Mouse (Mus musculus): ENCODE results near the gene Gm10439. TPM values are rescaled to one million over a fixed set of nuclear protein-coding genes. Genes with fewer than 3 reads are reported as not detected.

The Gm10439 gene
- not detected in 2 replicates for polyA plus RNA-seq (2012; rRNA removed)

GRCm38 (mm10) chrX:149594270-149594669, at the start of gene Gm10439:
Gene Gm10439 (plus strand): TSS chrX:149594570.

Other genes starting within 250 kb of the Gm10439 start
- not detected in 2 replicates for gene Gm15085, start 147.0 kb upstream of the Gm10439 start, polyA plus RNA-seq (2012; rRNA removed)
- not detected in 2 replicates for gene Gm15097, start 189.9 kb downstream of the Gm10439 start, polyA plus RNA-seq (2012; rRNA removed)